Mouse (Mus musculus): ENCODE measurements at regions not wholly inside any gene's neighbourhood (a gene's known extent, or its start where the extent isn't known, plus 50 kb on each side); places are given as distances from the start of the nearest gene placed in this dataset.

DNA sequence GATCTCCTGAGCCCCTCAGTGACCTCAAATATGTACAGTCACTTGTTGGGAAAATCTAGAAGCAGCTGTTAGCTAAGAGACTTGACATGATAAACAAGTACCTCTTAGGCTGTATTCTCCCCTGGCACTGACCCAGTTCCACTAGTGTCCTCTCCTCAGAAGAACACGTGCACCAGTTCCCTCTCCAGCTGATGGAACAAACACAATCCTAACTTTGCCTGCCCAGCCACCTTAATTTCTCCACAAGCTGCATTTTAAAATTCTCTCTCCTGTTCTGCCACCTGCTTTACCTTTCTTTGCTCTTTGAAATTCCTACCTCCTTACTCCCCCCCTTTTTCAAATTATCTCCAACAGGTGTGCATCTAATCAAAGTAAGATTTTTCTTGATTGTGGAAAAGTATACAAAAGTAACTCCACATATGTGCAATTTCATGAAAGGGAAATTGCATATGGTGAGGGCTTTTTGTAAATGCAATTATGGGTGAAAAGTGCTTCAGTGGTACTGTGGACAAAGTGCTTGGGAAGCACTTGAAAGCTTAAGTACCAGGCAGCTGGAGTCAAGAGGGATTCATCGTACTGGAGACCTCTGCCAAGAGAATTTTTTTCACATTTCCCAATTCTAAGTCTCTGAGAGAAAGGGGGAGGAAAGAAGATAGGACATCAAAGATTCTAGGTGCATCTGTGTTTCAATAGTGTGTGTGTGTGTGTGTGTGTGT lies 590.7 kb upstream of the Acvr2a start:
- no peak for DNase-seq (ENCODE audit: low spot score in 2 of 2)

GRCm38 (mm10) chr2:48250174-48250573 lies 563.7 kb upstream of the Acvr2a start:
- no peak for DNase-seq (ENCODE audit: low spot score in 2 of 2)

- no peak for DNase-seq (ENCODE audit: low spot score in 2 of 2)
Measured at GRCm38 (mm10) chr2:48260299-48260698, 553.6 kb upstream of the Acvr2a start.
